Mouse (Mus musculus) hindbrain, postnatal 0 days (tissue): Measurements from ENCODE around the gene Gse1. TPM values are rescaled to one million over a fixed set of nuclear protein-coding genes. Genes with fewer than 3 reads are reported as not detected.
A peak's percentile ranks its signal among the peaks of the same experiment; 100 is the strongest.

Experiments
- ATAC-seq: fragments of 200-750 bp; cut with Nextera tagmentation; 2 replicates; pipeline ENCODE4 v1.8.0; 2017; ENCODE audit warnings: mild to moderate bottlenecking, moderate TSS enrichment, moderate library complexity
- DNase-seq: peaks from one replicate; pipeline ENCODE4 v3.0.0-alpha.2; 2015; ENCODE audit warnings: low spot score
- H3K27ac ChIP-seq: fragments of 300-500 bp; sonication (generic); 2 replicates; pipeline ENCODE4 v1.5.1; 2014; ENCODE audit warnings: mild to moderate bottlenecking
- H3K27me3 ChIP-seq: fragments of 300-500 bp; sonication (generic); 2 replicates; pipeline ENCODE4 v1.6.1; 2014; ENCODE audit warnings: low read length, mixed read lengths; ENCODE audit not compliant: insufficient read depth
- H3K36me3 ChIP-seq: fragments of 300-500 bp; sonication (generic); 2 replicates; pipeline ENCODE4 v1.6.1; 2014; ENCODE audit warnings: low read length, mixed read lengths; ENCODE audit not compliant: insufficient read depth
- H3K4me1 ChIP-seq: fragments of 300-500 bp; sonication (generic); 2 replicates; pipeline ENCODE4 v1.6.1; 2014; ENCODE audit warnings: antibody characterized with exemption, low read length, mixed read lengths; ENCODE audit not compliant: insufficient read depth
- H3K4me2 ChIP-seq: fragments of 300-500 bp; sonication (generic); 2 replicates; pipeline ENCODE4 v1.6.1; 2014; ENCODE audit warnings: low read depth, mild to moderate bottlenecking, low read length, moderate library complexity, mixed read lengths
- H3K4me3 ChIP-seq: fragments of 300-500 bp; sonication (generic); 2 replicates; pipeline ENCODE4 v1.5.1; 2014; ENCODE audit warnings: low read length
- H3K9ac ChIP-seq: fragments of 300-500 bp; sonication (generic); replicated peaks from 2 replicates; pipeline ENCODE4 v1.6.1; 2014; ENCODE audit warnings: mild to moderate bottlenecking, low read length, moderate library complexity, mixed read lengths
- H3K9me3 ChIP-seq: fragments of 300-500 bp; sonication (generic); 2 replicates; pipeline ENCODE4 v1.6.1; 2016; ENCODE audit warnings: low read length, mixed read lengths
- CTCF ChIP-seq: IDR thresholded peaks from 2 replicates; pipeline ENCODE4 v1.5.1; 2016; ENCODE audit warnings: antibody characterized with exemption, control low read depth, low read depth
- WGBS: fragments of 180-500 bp; shearing (Covaris S2); extraction: QIAGEN DNeasy Blood & Tissue Kit; methylation state at CpG from one replicate; pipeline ENCODE4 v1.1.7; 2014; 5-methylcytosine and 5-hydroxymethylcytosine counted together
- polyA plus RNA-seq: library from polyadenylated mRNA; unstranded; fragments of >200 nt; fragmentation: Nextera tagmentation; extraction: Ambion mirVana; gene quantifications from 2 replicates; pipeline ENCODE4 v1.2.1, GENCODE M21; 2015
- total RNA-seq: library from RNA; depleted of rRNA; stranded (reverse); fragments of >200 nt; gene quantifications from 2 replicates; pipeline ENCODE4 v1.2.3, GENCODE M21; 2014

Gene Gse1
- total and polyA plus RNA-seq, 2 experiments from 2014 or later: 13.4 to 48.3 TPM

DNA sequence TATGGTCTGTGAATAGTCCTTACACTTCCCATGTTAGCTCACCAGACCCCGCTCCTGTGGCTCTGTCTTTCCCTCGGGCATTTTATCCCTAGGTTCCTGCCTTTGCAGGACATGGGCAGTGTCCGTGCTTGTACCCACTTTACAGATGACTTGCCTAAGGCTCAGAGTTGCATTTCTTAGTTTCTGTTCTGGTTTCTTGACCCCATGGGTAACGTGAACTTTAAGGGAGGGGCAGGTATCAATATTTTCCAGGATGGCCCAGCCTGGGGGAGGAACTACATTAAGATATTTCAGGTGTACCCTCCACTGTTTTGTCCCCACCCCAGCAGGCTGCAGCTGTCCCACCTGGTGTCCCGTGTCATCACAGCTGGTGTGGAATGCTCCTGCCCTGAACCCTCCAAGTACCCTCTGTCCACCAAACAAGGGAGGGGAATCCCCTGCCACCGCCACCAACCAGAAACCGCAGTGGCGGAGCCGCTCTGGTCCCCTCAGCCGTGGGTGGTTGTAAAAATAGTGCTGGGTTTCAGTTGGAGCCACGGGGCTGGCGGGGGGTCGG lies 36.2 kb downstream of the Gse1 start:
- DNase-seq (no peak), ATAC-seq (no peak)
- H3K36me3 ChIP-seq: no peaks in the 10 kb centered on the region
- H3K9me3 ChIP-seq: no peaks in the 10 kb centered on the region
- peak overlapping the region; percentile 35; the same call in 1 of the 2 replicates for H3K9ac ChIP-seq
- 31% methylated on average over 13 of the region's 13 CpGs for WGBS
- no peak overlapping the region for H3K4me3 ChIP-seq
- H3K4me2 ChIP-seq: peak overlapping the region; percentile 45
- peak overlapping the region; percentile 79 for H3K27ac ChIP-seq
- no peaks in the 10 kb centered on the region for H3K27me3 ChIP-seq
- TF ChIP-seq CTCF: no peak
- H3K4me1 ChIP-seq: peaks cover 39% of the 10 kb centered on the region

GRCm38 (mm10) chr8:120264944-120265453 lies 36.7 kb downstream of the Gse1 start:
- 10% methylated on average over 16 of the region's 16 CpGs for WGBS
- no peak; the same call in 1 of the 2 replicates for TF ChIP-seq CTCF
- H3K4me1 ChIP-seq: peaks cover 44% of the 10 kb centered on the region
- H3K27ac ChIP-seq: peak overlapping the region; percentile 79
- peak overlapping the region; percentile 45 for H3K4me2 ChIP-seq
- H3K9me3 ChIP-seq: no peaks in the 10 kb centered on the region
- no peaks in the 10 kb centered on the region for H3K27me3 ChIP-seq
- peak; percentile 89 for DNase-seq
- H3K36me3 ChIP-seq: no peaks in the 10 kb centered on the region
- no peak overlapping the region for H3K4me3 ChIP-seq
- peak overlapping the region; percentile 35; the same call in 1 of the 2 replicates for H3K9ac ChIP-seq
- peak; percentile 52 for ATAC-seq

- H3K4me3 ChIP-seq: no peak overlapping the region
- H3K27ac ChIP-seq: peak overlapping the region; percentile 71; the same call in 1 of the 2 replicates
- no peak overlapping the region for H3K9ac ChIP-seq
- H3K27me3 ChIP-seq: no peaks in the 10 kb centered on the region
- no peak for TF ChIP-seq CTCF
- ATAC-seq (peak; percentile 38), DNase-seq (peak; percentile 65)
- WGBS: 21% methylated on average over 4 of the region's 4 CpGs
- no peaks in the 10 kb centered on the region for H3K36me3 ChIP-seq
- H3K9me3 ChIP-seq: no peaks in the 10 kb centered on the region
- peaks cover 48% of the 10 kb centered on the region for H3K4me1 ChIP-seq
- no peak overlapping the region for H3K4me2 ChIP-seq
Observed at GRCm38 (mm10) chr8:120265471-120265870, 37.2 kb downstream of the Gse1 start.

DNA sequence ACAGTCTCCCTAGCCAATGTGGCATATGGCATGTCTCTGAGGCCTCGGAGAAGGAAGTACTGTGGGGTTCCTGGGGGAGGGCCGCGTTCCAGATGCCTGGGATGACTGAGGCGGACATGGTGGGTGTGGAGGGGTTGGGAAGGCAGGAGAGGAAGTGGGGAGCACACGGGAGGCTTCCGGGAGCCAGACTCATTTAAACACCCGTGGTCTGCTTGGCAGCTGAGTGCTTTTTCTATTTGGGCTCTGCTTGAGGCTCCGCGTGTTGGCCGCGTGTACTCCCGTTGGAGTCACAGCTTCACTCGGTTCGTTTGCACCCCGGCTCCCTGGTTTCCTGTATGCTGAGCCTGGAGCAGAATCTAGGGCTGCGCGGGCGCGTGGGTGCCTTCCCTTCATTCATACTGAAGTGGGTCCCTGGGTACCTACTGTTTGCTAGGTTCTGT lies 40.3 kb downstream of the Gse1 start:
- Histone ChIP-seq H3K4me3 (no peak overlapping the region), H3K27ac (0 out of 2 replicates have a peak overlapping the region, but pooled peaks have one; percentile 2), H3K9ac (no peak overlapping the region), H3K9me3 (no peaks in the 10 kb centered on the region), H3K4me1 (peaks cover 46% of the 10 kb centered on the region), H3K4me2 (no peak overlapping the region), H3K27me3 (no peaks in the 10 kb centered on the region), H3K36me3 (no peaks in the 10 kb centered on the region)
- WGBS: 37% methylated on average over 19 of the region's 19 CpGs
- DNase-seq: peak; percentile 48
- TF ChIP-seq CTCF: no peak
- ATAC-seq: no peak

DNA sequence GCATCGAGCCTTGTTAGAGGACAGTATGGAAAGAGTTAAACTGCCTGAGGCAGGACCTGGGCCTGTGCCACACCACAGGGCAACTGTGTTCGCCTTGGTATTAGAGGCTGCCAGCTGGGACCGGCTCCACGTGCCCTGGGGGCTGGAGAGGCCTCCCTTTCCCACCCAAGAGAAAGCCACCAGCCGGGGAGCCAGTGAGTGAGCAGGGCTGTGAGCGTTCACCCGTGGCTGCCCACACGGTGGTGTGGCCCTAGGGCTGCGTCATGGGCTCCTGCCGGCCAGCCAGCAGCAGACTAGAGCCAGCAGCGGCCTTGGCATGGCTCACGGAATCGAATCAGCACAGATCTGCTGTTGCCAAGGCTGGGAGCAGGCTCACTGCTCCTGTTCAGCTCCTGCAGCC lies 42.2 kb downstream of the Gse1 start:
- ATAC-seq (peak; percentile 77), DNase-seq (peak; percentile 81)
- H3K4me1 ChIP-seq: peaks cover 35% of the 10 kb centered on the region
- WGBS: 23% methylated on average over 12 of the region's 13 CpGs
- H3K36me3 ChIP-seq: no peaks in the 10 kb centered on the region
- H3K4me3 ChIP-seq: no peak overlapping the region
- H3K4me2 ChIP-seq: peak overlapping the region; percentile 24; the same call in 1 of the 2 replicates
- TF ChIP-seq CTCF: peak; percentile 22; the same call in 1 of the 2 replicates
- no peak overlapping the region for H3K9ac ChIP-seq
- peak overlapping the region; percentile 26; the same call in 1 of the 2 replicates for H3K27ac ChIP-seq
- no peaks in the 10 kb centered on the region for H3K27me3 ChIP-seq
- no peaks in the 10 kb centered on the region for H3K9me3 ChIP-seq

GRCm38 (mm10) chr8:120273430-120273829 lies 45.2 kb downstream of the Gse1 start:
- H3K27ac ChIP-seq: no peak overlapping the region
- 69% methylated on average over 4 of the region's 4 CpGs for WGBS
- TF ChIP-seq CTCF: no peak
- H3K4me1 ChIP-seq: peaks cover 37% of the 10 kb centered on the region
- no peak overlapping the region for H3K4me2 ChIP-seq
- no peak for ATAC-seq
- H3K9me3 ChIP-seq: no peaks in the 10 kb centered on the region
- H3K36me3 ChIP-seq: no peaks in the 10 kb centered on the region
- H3K27me3 ChIP-seq: no peaks in the 10 kb centered on the region
- DNase-seq: no peak
- H3K4me3 ChIP-seq: no peak overlapping the region
- H3K9ac ChIP-seq: no peak overlapping the region
